Mouse (Mus musculus) B cell, adult 2 months (primary cell): Measurements from ENCODE around the gene Zfp821.

ENCODE experiments used
- DNase-seq, 2 experiments: peaks; one replicate each; pipeline ENCODE4 v3.0.0; 2022

Zfp821 gene

GRCm38 (mm10) chr8:109705320-109706075, at the start of gene Zfp821:
Zfp821 (plus strand) TSS chr8:109705546.
- peak; percentile 92 for DNase-seq

- DNase-seq, result no peak
Measured at GRCm38 (mm10) chr8:109656860-109657259, 48.5 kb upstream of the Zfp821 start.

- DNase-seq, result no peak
Measured at GRCm38 (mm10) chr8:109662328-109662727, 43.0 kb upstream of the Zfp821 start.

- no peak for DNase-seq
Measured at GRCm38 (mm10) chr8:109666616-109667015, 38.7 kb upstream of the Zfp821 start.

GRCm38 (mm10) chr8:109672656-109673055, 32.7 kb upstream of the Zfp821 start:
- no peak for DNase-seq

GRCm38 (mm10) chr8:109673596-109673995, 31.8 kb upstream of the Zfp821 start:
- no peak for DNase-seq

GRCm38 (mm10) chr8:109675896-109676643, 29.3 kb upstream of the Zfp821 start:
- no peak for DNase-seq

GRCm38 (mm10) chr8:109681535-109681934, 23.8 kb upstream of the Zfp821 start:
- no peak for DNase-seq

- no peak for DNase-seq
Measured at GRCm38 (mm10) chr8:109682120-109682519, 23.2 kb upstream of the Zfp821 start.

GRCm38 (mm10) chr8:109687248-109687647, 18.1 kb upstream of the Zfp821 start:
- DNase-seq, result no peak

- DNase-seq, result peak; percentile 40 to 44
Measured at GRCm38 (mm10) chr8:109691769-109692168, 13.6 kb upstream of the Zfp821 start.

- DNase-seq, result no peak
Measured at GRCm38 (mm10) chr8:109692443-109693145, 12.8 kb upstream of the Zfp821 start.

- DNase-seq, result peak; percentile 99
Measured at GRCm38 (mm10) chr8:109693146-109693900, 12.0 kb upstream of the Zfp821 start, which contains the start of gene Ist1. Ist1 (minus strand) TSS chr8:109693260.

- DNase-seq, result peak in 1 of 2 experiments; percentile 14
Measured at GRCm38 (mm10) chr8:109694154-109694553, 11.2 kb upstream of the Zfp821 start.

- no peak for DNase-seq
Measured at GRCm38 (mm10) chr8:109697754-109698153, 7.6 kb upstream of the Zfp821 start.

GRCm38 (mm10) chr8:109698477-109698876, 6.9 kb upstream of the Zfp821 start:
- DNase-seq, result no peak

GRCm38 (mm10) chr8:109704565-109705319, 604 bp upstream of the Zfp821 start:
- peak in 1 of 2 experiments; percentile 42 for DNase-seq

GRCm38 (mm10) chr8:109706076-109706873, 929 bp downstream of the Zfp821 start:
- peak; percentile 21 to 34 for DNase-seq

GRCm38 (mm10) chr8:109706874-109707237, 1.5 kb downstream of the Zfp821 start:
- DNase-seq, result peak; percentile 92 to 95

- DNase-seq, result no peak
Measured at GRCm38 (mm10) chr8:109707921-109708320, 2.6 kb downstream of the Zfp821 start.

- DNase-seq, result no peak
Measured at GRCm38 (mm10) chr8:109712521-109712920, 7.2 kb downstream of the Zfp821 start.
